Mouse (Mus musculus) myocyte (in vitro differentiated cells): ENCODE data around the gene Efcab7.

Source experiments
- CEBPB ChIP-seq: IDR thresholded peaks from 2 replicates; pipeline ENCODE4 v1.6.1; 2011; ENCODE audit warnings: mild to moderate bottlenecking, moderate library complexity; ENCODE audit not compliant: poor library complexity, insufficient read depth, severe bottlenecking
- E2F4 ChIP-seq: IDR thresholded peaks from one replicate; pipeline ENCODE4 v1.6.1; 2011; ENCODE audit warnings: mild to moderate bottlenecking, control low read depth, moderate library complexity; ENCODE audit not compliant: insufficient read depth
- MAX ChIP-seq: IDR thresholded peaks from one replicate; pipeline ENCODE4 v1.6.1; 2011; ENCODE audit warnings: low read depth, mild to moderate bottlenecking, control low read depth
- MYOD1 ChIP-seq, 3 experiments: IDR thresholded peaks; one replicate each; pipeline ENCODE4 v1.6.1; 2011; ENCODE audit warnings: control low read depth in 2 of 3, low read depth in 2 of 3, mild to moderate bottlenecking in 2 of 3, moderate library complexity in 1 of 3; ENCODE audit not compliant: insufficient read length in 2 of 3, control insufficient read depth in 1 of 3
- MYOG ChIP-seq, 3 experiments: IDR thresholded peaks; one replicate each; pipeline ENCODE4 v1.6.1; 2011; ENCODE audit warnings: control low read depth in 2 of 3, low read depth in 2 of 3, mild to moderate bottlenecking in 2 of 3; ENCODE audit not compliant: insufficient read length in 2 of 3, control insufficient read depth in 1 of 3, insufficient read depth in 1 of 3
- POLR2A ChIP-seq: IDR thresholded peaks from one replicate; pipeline ENCODE4 v1.6.1; 2011; ENCODE audit warnings: low read depth, mild to moderate bottlenecking, control low read depth, moderate library complexity; ENCODE audit not compliant: insufficient read length
- POLR2AphosphoS2 ChIP-seq: IDR thresholded peaks from one replicate; pipeline ENCODE4 v1.6.1; 2011; ENCODE audit warnings: low read depth, control low read depth; ENCODE audit not compliant: insufficient read length
- SRF ChIP-seq: IDR thresholded peaks from one replicate; pipeline ENCODE4 v1.6.1; 2011; ENCODE audit warnings: low read depth; ENCODE audit not compliant: control insufficient read depth, insufficient read length
- TCF12 ChIP-seq: IDR thresholded peaks from one replicate; pipeline ENCODE4 v1.6.1; 2011; ENCODE audit warnings: mild to moderate bottlenecking, control low read depth; ENCODE audit not compliant: poor library complexity, insufficient read depth, severe bottlenecking
- TCF3 ChIP-seq: IDR thresholded peaks from one replicate; pipeline ENCODE4 v1.6.1; 2011; ENCODE audit warnings: low read depth, control low read depth; ENCODE audit not compliant: insufficient read length
- USF1 ChIP-seq: IDR thresholded peaks from one replicate; pipeline ENCODE4 v1.6.1; 2011; ENCODE audit warnings: low read depth, mild to moderate bottlenecking, control low read depth, moderate library complexity

GRCm38 (mm10) chr4:99946516-99946915, 117.5 kb downstream of the Efcab7 start:
- no peak for TF ChIP-seq POLR2A
- no peak for TF ChIP-seq MYOD1 (IDR thresholded peaks at IDR 0.05; ENCODE audit: control insufficient read depth in 1 of 3, insufficient read length in 2 of 3, low read depth in 2 of 3)
- no peak for TF ChIP-seq POLR2AphosphoS2
- TF ChIP-seq USF1 = no peak
- TF ChIP-seq SRF = no peak
- no peak for TF ChIP-seq E2F4
- no peak for TF ChIP-seq MAX
- TF ChIP-seq CEBPB = no peak
- TF ChIP-seq MYOG (IDR thresholded peaks at IDR 0.05; ENCODE audit: control insufficient read depth in 1 of 3, insufficient read depth in 1 of 3, insufficient read length in 2 of 3, low read depth in 2 of 3) = no peak
- TF ChIP-seq TCF3 = no peak
- TF ChIP-seq TCF12 = no peak
